Mouse (Mus musculus): ENCODE results near the gene Camsap1.

Camsap1 gene

DNA sequence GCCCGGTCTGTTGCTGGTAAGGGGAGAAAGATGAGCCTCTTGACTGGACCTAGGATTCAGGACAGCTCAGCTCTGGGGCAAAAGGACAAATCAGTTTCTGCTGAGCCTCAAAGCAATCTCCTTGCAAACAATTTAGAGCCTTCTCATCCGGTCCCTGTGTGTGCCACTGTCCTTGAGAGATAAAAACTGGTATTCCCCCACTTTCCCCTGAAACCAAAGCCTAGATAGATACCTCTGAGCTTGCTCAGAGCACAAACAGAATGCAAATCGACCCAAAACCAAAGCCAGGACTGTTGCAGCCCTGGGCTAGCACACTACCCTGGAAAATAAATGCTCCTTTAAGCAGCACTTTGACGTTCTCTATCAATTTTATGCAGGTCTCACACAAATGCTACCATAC lies 4.1 kb downstream of the Camsap1 start:
- DNase-seq (ENCODE audit: low spot score) = no peak

GRCm38 (mm10) chr2:25977587-25978239 lies 5.4 kb downstream of the Camsap1 start:
- DNase-seq (ENCODE audit: low spot score) = no peak

- DNase-seq (ENCODE audit: low spot score) = no peak
Observed at GRCm38 (mm10) chr2:25975141-25975770, 7.8 kb downstream of the Camsap1 start.

GRCm38 (mm10) chr2:25970426-25970825 lies 12.7 kb downstream of the Camsap1 start:
- DNase-seq (ENCODE audit: low spot score) = no peak

- DNase-seq (ENCODE audit: low spot score) = no peak
Observed at GRCm38 (mm10) chr2:25969319-25969718, 13.8 kb downstream of the Camsap1 start.

GRCm38 (mm10) chr2:25949291-25949690 lies 33.8 kb downstream of the Camsap1 start:
- DNase-seq (ENCODE audit: low spot score) = no peak

- no peak for DNase-seq (ENCODE audit: low spot score)
Observed at GRCm38 (mm10) chr2:25947950-25948349, 35.1 kb downstream of the Camsap1 start.

GRCm38 (mm10) chr2:25943822-25944221 lies 39.3 kb downstream of the Camsap1 start:
- DNase-seq (ENCODE audit: low spot score) = no peak

DNA sequence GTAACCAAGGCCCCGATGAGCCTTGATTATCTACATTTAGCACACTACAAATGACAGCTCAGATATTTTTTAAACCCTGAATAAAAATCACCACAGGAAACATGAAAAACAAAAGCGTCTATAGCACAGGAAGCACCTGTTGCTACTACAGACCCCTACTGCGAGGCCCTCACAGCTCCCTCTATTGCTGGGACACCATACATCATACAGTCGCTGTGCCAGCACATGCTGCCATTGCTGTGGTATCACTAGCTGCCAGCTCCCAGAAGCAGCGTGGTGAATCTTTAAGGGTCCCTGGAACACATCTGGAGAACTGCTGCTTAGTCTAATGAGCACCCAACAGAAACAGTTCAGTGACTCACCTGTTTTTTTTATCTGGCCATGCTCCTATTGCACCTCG lies 42.6 kb downstream of the Camsap1 start:
- no peak for DNase-seq (ENCODE audit: low spot score)

GRCm38 (mm10) chr2:25931249-25931859 lies 51.7 kb downstream of the Camsap1 start:
- DNase-seq (ENCODE audit: low spot score) = peak; percentile 39

GRCm38 (mm10) chr2:25927821-25928220 lies 55.3 kb downstream of the Camsap1 start:
- no peak for DNase-seq (ENCODE audit: low spot score)

DNA sequence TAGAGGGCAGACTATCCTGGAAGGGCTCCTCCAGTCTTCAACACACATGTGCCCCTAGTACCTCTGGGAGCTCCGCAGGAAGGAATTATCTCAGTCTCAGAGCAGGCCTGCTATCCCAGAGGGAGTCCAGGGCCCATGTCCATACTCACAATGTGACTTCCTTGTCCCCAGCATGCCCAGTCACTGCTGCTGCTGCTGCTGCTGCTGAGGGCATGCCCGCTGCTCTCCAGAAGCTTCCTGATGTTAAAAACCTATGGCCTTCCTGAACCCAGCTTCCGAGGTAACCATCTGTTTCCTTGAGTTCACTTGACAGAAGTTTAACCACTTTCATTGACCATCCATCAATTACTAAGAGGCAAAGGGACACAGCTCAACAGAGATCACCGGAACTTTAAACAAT lies 58.1 kb downstream of the Camsap1 start:
- no peak for DNase-seq (ENCODE audit: low spot score)

DNA sequence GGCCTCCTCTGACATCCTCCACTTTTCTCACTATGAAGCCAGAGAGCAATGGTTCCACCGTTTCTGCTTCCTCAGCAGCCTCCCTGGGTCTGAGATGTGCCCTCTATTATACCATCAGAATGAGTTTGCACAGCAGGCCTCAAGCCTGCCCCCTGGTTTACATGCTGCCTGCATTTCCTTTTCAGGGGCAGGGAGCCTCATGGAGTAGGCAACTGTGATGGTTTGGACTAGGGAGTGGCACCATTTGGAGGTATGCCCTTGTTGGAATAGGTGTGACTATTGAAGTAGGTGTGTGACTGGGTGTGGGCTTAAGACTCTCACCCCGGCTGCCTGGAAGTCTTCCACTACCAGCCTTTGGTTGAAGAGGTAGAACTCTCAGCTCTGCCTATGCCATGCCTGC lies 59.3 kb downstream of the Camsap1 start:
- no peak for DNase-seq (ENCODE audit: low spot score)

- no peak for DNase-seq (ENCODE audit: low spot score)
Observed at GRCm38 (mm10) chr2:25919972-25920371, 63.1 kb downstream of the Camsap1 start.

DNA sequence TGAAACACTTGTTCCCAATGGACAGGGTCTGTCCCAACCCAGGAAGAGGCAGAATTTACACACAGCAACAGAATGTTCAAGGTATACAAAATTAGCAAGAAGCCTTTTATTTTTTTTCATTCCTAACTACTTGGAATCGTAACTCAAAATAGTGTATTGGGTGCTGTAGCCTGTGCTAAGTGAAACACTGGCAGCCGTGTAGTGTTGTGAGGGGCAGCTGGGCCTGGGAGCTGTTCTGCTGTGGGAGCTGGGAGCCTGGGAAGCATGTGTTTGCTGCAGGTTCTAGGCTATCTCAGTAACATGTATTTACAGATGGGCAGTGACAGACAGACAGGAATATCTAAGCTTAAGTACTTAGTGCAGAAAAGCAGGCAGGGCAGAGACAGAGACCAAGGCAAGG lies 64.7 kb downstream of the Camsap1 start:
- no peak for DNase-seq (ENCODE audit: low spot score)

- no peak for DNase-seq (ENCODE audit: low spot score)
Observed at GRCm38 (mm10) chr2:25914821-25915220, 68.3 kb downstream of the Camsap1 start.

GRCm38 (mm10) chr2:25914201-25914600 lies 68.9 kb downstream of the Camsap1 start:
- DNase-seq (ENCODE audit: low spot score) = no peak

- no peak for DNase-seq (ENCODE audit: low spot score)
Observed at GRCm38 (mm10) chr2:25913247-25913646, 69.8 kb downstream of the Camsap1 start.

DNA sequence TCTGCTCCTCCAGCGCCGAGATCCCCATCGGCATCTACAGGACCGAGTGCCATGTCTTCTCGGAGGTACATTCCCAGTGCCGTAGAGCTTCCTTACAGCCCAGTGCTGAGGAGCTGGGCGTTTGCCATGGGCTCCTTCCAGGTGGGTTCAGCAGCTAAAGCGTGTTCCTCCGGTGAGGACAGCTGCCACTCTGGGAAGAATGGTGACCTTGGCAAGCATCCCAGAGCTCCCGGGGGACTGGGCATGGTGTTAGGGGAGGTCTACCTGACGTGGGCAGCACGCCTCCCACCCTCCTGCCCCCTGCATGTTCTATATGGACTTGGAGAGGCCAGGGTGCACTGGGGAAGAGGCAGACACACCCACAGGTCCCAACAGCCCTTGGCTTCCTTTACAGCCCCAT lies 73.2 kb downstream of the Camsap1 start:
- no peak for DNase-seq (ENCODE audit: low spot score)

DNA sequence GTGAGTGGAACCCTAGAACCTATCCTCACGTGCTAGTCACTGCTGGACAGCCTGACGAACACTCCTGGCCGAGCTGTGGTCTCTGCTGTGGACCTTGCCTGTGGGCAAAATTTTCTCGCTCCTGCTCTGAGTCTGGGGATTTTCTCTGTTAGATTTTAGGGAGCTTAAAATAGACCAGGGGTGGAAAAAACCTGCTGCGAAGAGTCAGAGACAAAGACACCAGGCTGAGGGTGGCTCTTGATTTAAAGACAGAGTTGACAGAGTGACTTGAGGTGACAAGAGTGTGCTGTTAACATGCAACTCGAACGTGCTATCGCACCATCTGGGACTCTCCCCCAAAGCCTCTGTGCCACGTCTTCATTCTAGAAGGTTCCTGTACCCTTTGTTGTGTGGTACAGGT lies 84.1 kb downstream of the Camsap1 start:
- no peak for DNase-seq (ENCODE audit: low spot score)

DNA sequence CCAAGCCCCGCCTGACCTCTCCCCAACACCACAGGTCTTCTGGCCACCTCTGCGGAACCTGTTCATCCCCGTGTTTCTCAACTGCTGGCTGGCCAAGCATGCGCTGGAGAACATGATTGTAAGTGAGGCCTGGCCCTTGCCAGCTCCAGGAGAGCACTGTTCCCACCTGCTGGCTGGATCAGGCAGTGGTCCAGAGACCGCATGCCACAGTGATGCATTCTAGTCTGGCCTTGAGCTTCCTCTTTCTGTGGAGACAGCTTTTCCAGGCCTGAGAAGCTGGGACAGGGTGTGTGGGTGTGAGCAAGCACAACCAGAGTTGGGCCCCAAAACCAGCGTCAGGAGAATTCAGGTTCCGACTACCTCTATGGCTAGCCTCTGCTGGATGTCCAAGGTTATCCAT lies 90.6 kb downstream of the Camsap1 start:
- DNase-seq (ENCODE audit: low spot score) = no peak

DNA sequence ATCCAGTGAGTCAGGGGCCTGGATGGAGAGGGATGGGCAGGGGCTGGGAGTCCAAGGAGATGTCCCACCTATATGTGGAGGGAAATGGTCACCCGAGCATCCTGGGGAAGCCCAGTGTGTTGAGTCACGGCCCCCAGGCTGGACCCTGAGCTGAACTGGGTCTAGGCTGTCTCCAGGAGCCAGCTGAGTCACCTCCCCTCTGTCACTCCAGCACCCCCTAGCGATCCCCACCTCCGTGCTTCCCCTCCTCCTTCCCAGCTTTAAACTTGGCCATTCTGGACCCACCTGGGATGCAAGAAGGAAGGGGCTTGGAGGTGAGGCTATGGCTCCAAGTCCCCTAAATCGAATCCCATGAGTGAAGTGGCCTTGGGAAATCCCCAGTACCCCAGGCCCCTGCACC lies 94.9 kb downstream of the Camsap1 start:
- no peak for DNase-seq (ENCODE audit: low spot score)

DNA sequence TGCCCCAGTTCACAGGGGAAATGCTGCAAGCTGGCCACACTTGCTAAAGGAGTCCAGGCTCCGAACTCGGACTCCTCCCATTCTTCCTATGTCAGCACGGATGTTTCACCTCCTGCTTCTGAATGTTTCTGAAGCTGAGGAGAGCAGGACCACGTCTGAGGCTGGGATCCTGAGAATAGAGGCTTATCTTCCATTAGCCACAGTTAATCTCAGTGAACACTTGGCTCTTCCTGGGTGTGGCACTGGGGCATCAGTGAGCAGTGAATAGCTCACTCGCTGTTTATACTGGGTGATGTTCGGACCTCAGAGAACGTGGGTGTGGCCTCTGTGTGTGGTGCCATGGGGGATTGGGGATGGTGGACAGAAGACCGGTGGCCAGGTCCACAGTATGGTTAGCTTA lies 95.9 kb downstream of the Camsap1 start:
- peak; percentile 56 for DNase-seq (ENCODE audit: low spot score)

DNA sequence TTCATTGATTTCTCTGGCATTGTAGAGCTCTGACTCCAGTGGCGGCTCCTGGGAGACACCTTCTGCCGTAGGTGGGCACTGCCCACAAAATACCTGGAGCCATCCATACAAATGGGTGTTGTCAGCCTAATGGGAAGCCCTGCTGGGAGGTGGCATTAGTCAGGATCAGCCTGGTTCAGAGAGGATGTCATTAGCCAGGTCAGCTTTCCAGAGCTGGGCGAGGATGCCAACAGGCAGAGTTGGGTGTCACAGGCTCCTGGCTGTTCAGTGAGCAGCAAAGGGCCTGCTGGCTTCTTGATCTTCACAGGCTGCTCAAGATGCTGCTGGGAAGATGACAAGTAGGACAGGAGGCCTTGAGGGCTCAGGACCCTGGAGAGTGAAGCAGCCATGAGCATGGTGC lies 98.3 kb downstream of the Camsap1 start:
- DNase-seq (ENCODE audit: low spot score) = no peak
